Mouse (Mus musculus) erythroblast, adult 5-6 weeks (primary cell): ENCODE measurements around the gene Rrn3. TPM values are rescaled to one million over a fixed set of nuclear protein-coding genes. Genes with fewer than 3 reads are reported as not detected.

Source experiments
- ATAC-seq: replicated peaks from 2 replicates; pipeline ENCODE4 v1.8.0; 2016; ENCODE audit warnings: moderate number of reproducible peaks, mild to moderate bottlenecking, moderate TSS enrichment, inconsistent platforms; ENCODE audit not compliant: poor library complexity, low FRiP score, severe bottlenecking
- total RNA-seq, 2 experiments: library from RNA; stranded (forward) in 1 of 2; stranded (reverse) in 1 of 2; fragments of 150-400 nt in 1 of 2; fragments of 200-764, 138-1000 nt in 1 of 2; gene quantifications; 2 replicates each; pipeline versions ENCODE4 v1.2.3 to v1.2.4; 2015 to 2017; ENCODE audit warnings: low replicate concordance in 2 of 2

Gene Rrn3
- total RNA-seq, 2 experiments from 2014 or later = 8.5 to 9.3 TPM

DNA sequence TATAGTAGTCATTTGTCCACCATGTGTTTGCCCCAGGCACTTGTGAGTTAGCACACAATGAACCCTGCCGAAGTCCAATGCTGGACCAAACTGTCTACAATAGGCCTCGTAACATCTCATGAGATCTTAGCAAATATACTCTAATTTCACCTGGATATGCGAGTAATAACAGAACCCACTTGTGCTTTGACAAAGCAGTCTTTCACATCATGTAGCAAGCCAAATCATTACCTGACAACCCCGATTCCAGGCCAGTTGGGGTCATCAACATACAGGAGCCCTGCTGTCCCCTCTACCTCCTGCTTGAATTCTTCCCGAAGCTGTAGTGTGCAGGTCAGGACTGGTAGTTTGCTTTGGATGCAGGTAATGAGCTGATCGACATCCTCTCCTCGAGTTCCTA is 59.5 kb downstream of the Rrn3 start:
- no peak for ATAC-seq

- ATAC-seq = no peak
Measured at GRCm38 (mm10) chr16:13840956-13841355, 60.4 kb downstream of the Rrn3 start.

DNA sequence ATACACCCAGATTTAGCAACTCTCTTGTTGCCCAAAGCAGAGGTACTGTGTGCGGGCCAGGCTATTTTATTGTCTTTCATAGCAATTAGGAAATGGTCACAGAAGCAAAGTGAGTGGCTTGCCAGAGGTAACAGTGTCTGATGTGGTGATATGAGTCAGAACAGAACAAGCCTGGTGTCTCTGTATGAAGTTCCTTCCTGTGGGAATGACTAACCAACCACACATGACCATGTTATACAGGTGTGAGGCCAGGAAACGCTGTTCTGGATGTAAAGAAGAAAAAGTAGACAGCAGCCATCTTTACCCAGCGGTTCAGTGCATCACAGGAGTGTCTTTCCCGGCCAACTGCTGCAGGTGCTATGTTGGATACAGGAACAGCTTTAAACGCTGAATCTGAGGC is 64.5 kb downstream of the Rrn3 start:
- ATAC-seq = no peak

GRCm38 (mm10) chr16:13846675-13847074 is 66.2 kb downstream of the Rrn3 start:
- no peak for ATAC-seq

- ATAC-seq = no peak
Measured at GRCm38 (mm10) chr16:13848310-13848709, 67.8 kb downstream of the Rrn3 start.

DNA sequence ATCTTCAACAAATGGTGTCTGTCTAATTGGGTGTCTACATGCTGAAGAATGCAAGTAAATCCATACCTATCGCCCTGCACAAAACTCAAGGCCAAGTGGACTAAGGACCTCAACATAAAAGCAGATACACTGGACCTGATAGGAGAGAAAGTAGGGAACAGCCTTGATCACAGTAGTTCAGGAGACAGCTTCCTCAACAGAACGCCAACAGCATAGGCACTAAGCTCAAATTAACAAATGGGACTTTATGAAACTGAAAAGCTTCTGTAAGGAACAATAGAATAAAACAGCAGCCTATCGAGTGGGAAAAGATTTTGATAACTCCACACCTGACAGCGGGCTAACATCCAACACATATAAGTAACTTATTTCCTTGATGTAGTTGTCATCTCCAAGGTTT is 70.9 kb downstream of the Rrn3 start:
- no peak for ATAC-seq

- ATAC-seq = no peak
Measured at GRCm38 (mm10) chr16:13853886-13854285, 73.4 kb downstream of the Rrn3 start.

Other genes starting within 250 kb of the Rrn3 start
- 2.9 and 3.1 TPM in 2 replicates for gene Parn, start 112.5 kb upstream of the Rrn3 start, total RNA-seq (2015; ENCODE audit: low replicate concordance)
- 8.5 and 8.7 TPM in 2 replicates for gene Parn, start 112.5 kb upstream of the Rrn3 start, total RNA-seq (2017; ENCODE audit: low replicate concordance)
- 10.4 and 12.5 TPM in 2 replicates for gene Bfar, start 108.8 kb upstream of the Rrn3 start, total RNA-seq (2015; ENCODE audit: low replicate concordance)
- gene Bfar, start 108.8 kb upstream of the Rrn3 start, total RNA-seq (2017; ENCODE audit: low replicate concordance) = 9.8 and 10.6 TPM in 2 replicates
- 1.5 and 3.6 TPM in 2 replicates for gene 3110001I22Rik, start 108.8 kb upstream of the Rrn3 start, total RNA-seq (2015; ENCODE audit: low replicate concordance)
- 6.0 and 6.3 TPM in 2 replicates for gene 3110001I22Rik, start 108.8 kb upstream of the Rrn3 start, total RNA-seq (2017; ENCODE audit: low replicate concordance)
- gene Pla2g10, start 49.7 kb upstream of the Rrn3 start, total RNA-seq (2015; ENCODE audit: low replicate concordance) = not detected in 2 replicates
- not detected in 2 replicates for gene Pla2g10, start 49.7 kb upstream of the Rrn3 start, total RNA-seq (2017; ENCODE audit: low replicate concordance)
- 23.4 and 23.8 TPM in 2 replicates for gene Ntan1, start 38.1 kb downstream of the Rrn3 start, total RNA-seq (2015; ENCODE audit: low replicate concordance)
- gene Ntan1, start 38.1 kb downstream of the Rrn3 start, total RNA-seq (2017; ENCODE audit: low replicate concordance) = 6.3 and 18.1 TPM in 2 replicates
- 11.7 and 13.8 TPM in 2 replicates for gene Pdxdc1, start 122.4 kb downstream of the Rrn3 start, total RNA-seq (2015; ENCODE audit: low replicate concordance)
- gene Pdxdc1, start 122.4 kb downstream of the Rrn3 start, total RNA-seq (2017; ENCODE audit: low replicate concordance) = 20.0 and 21.2 TPM in 2 replicates
- 1.9 and 3.8 TPM in 2 replicates for gene Mpv17l, start 122.5 kb downstream of the Rrn3 start, total RNA-seq (2015; ENCODE audit: low replicate concordance)
- gene Mpv17l, start 122.5 kb downstream of the Rrn3 start, total RNA-seq (2017; ENCODE audit: low replicate concordance) = 0.56 and 0.60 TPM in 2 replicates
- not detected in 2 replicates for gene 2900011O08Rik, start 205.9 kb downstream of the Rrn3 start, total RNA-seq (2015; ENCODE audit: low replicate concordance)
- not detected in 2 replicates for gene 2900011O08Rik, start 205.9 kb downstream of the Rrn3 start, total RNA-seq (2017; ENCODE audit: low replicate concordance)
- gene Ifitm7, start 206.2 kb downstream of the Rrn3 start, total RNA-seq (2015; ENCODE audit: low replicate concordance) = not detected in 2 replicates
- gene Ifitm7, start 206.2 kb downstream of the Rrn3 start, total RNA-seq (2017; ENCODE audit: low replicate concordance) = 0.98 TPM in 1 of 2 replicates, not detected in the other